Mouse (Mus musculus) neutrophil, adult 5-6 weeks (primary cell): ENCODE measurements around the gene Cd44. TPM values are rescaled to one million over a fixed set of nuclear protein-coding genes. Genes with fewer than 3 reads are reported as not detected.
A peak's percentile ranks its signal among the peaks of the same experiment; 100 is the strongest.

Source experiments
- ATAC-seq: fragments of 151-379, 151-347 bp; 2 replicates; pipeline ENCODE4 v1.8.0; 2017; ENCODE audit warnings: mild to moderate bottlenecking, moderate TSS enrichment; ENCODE audit not compliant: insufficient number of reproducible peaks, poor library complexity, low FRiP score, severe bottlenecking; ENCODE audit errors: extremely low read depth
- total RNA-seq: library from RNA; stranded (forward); fragments of 200-1000 nt; gene quantifications from 2 replicates; pipeline ENCODE4 v1.2.3, GENCODE M21; 2017

Cd44 gene
- total RNA-seq, 1 experiment from 2014 or later, result 533 TPM

DNA sequence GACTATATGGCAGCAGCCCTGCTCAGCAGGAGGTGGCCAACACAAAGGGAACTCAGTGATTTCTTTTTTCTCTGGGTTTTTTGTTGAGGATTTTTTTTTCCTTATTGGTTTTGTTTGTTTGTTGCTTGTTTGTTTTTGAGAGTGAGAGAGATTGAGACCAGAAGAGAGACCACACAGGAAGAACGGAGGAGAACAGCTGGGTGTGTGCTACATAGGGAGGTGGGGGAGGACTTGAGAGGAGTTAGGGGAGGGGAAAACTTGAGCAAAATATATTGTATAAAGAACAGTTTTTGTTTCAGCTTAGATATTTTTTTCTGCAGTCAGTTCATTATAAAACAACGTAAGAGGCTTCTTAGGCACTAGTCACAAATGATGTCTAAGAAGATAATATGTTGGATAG lies 103.3 kb downstream of the Cd44 start:
- ATAC-seq, result no peak

GRCm38 (mm10) chr2:102795034-102795433 lies 106.4 kb downstream of the Cd44 start:
- peak; percentile 93 for ATAC-seq

DNA sequence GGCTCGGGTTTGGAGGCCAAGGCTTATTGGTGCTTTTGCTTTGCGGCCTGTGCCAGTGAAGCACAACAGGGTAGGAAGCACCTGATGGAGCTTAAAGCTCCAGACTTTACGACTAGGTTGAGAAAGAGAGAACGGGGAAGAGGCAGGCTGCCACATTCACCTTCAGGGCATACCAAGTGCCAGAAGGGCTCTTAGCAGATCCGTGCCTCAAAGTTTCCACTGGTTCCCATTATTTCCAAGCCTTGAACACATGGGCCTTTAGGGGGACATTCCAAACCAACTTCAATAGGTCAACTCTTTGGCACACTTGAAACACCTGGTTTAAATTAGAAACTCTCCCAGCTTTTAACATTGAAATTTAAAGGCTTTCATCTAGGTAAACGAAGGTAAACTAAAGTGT lies 108.7 kb downstream of the Cd44 start:
- ATAC-seq, result no peak

- ATAC-seq, result no peak
These were observed 109.8 kb downstream of the Cd44 start for GRCm38 (mm10) chr2:102791641-102792040.

DNA sequence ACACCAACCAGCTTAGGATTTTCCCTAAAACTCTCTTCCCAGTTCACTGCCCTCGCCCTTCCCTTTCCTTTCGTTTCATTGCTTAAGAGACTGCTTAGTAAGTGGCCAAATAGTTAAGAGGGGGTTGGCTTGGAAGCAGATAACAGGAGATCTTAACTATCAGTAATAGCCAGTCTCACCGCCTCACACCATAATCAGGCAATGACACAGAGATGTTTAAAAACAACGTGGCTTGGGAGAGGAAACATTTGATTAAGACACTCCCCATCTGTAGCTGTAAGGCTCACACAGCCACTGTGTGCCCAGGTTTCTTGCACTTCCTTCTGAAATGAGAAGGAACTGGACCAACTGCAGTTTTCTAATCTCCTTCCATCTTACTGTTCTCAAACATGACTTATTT lies 115.8 kb downstream of the Cd44 start:
- ATAC-seq, result no peak

DNA sequence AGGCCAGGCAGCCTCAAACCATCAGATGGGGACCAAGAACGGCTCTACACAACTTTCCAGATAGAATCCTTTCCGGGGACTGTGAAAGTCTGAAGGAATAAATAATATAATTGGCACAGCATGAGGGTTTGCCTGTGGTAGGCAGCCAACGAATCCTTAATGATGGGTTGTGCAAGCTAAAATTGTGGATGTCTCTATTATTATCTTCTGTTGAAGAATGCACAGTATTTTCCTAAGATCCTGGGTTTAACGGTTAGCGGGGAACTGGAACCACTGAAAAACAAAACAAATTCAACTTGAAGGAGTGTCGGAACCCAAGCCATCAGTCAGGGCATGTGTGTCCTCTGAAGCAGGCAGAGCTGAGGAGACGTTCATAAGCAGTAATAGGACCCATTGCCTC lies 118.7 kb downstream of the Cd44 start:
- no peak for ATAC-seq

- no peak for ATAC-seq
These were observed 123.3 kb downstream of the Cd44 start for GRCm38 (mm10) chr2:102778208-102778607.

DNA sequence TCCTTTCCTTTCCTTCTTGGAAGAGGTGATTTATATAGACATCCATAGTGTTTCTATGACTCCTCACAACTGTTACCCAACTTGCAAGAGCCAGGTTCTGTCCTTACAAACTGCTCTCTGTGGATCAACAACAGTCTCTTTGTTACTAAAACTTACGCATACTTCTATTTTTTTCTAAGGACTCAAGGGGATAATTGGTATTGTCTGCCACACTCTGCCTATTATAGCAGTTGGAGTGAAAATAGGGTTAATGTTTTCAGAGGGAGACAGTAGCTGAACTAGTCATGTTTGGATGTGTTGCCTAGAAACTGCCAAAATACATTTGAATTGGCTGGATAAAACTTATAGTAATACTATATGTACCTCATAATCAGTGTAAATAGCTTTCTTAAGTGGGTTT lies 125.9 kb downstream of the Cd44 start:
- ATAC-seq, result no peak

DNA sequence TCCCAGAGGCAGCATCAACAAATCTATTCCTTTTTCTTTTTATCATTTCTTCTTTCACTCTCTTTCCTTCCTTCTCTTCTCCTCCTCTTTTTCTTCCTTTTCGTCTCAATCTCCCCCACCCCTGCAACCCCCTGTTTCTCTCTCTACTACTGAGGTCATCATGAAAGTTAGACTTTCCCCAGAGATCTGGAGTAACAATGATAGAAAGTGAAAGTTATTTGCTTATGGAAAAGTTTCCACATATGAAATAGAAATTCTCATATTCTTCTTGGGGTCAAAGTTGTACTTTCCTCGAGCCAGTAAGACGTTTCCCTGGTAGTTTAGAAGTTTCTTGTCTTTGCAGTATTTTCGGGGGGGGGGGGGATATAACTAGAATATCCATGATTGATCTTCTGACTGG lies 126.8 kb downstream of the Cd44 start:
- no peak for ATAC-seq

DNA sequence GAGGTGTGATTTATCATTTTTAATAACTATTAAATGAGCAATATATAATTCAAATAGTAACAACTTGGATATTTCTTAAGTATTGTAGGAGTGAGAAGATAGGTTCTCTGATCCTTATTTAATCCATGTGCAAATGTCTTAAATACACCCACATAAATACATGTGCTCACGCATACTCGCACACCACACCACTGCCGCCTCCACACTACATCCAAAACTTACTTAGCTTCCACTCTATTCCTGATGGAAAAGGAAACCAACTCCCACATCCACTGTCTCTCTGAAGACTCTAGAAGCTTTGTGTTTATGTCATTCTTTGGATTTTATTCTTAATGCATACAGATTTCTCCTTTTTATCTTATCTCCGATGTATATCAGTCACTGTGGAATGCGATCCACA lies 129.2 kb downstream of the Cd44 start:
- ATAC-seq, result no peak

GRCm38 (mm10) chr2:102771304-102771703 lies 130.2 kb downstream of the Cd44 start:
- ATAC-seq, result no peak

GRCm38 (mm10) chr2:102768267-102768666 lies 133.2 kb downstream of the Cd44 start:
- ATAC-seq, result no peak

- no peak for ATAC-seq
These were observed 136.7 kb downstream of the Cd44 start for GRCm38 (mm10) chr2:102764602-102765374.

GRCm38 (mm10) chr2:102763991-102764390 lies 137.5 kb downstream of the Cd44 start:
- no peak for ATAC-seq

DNA sequence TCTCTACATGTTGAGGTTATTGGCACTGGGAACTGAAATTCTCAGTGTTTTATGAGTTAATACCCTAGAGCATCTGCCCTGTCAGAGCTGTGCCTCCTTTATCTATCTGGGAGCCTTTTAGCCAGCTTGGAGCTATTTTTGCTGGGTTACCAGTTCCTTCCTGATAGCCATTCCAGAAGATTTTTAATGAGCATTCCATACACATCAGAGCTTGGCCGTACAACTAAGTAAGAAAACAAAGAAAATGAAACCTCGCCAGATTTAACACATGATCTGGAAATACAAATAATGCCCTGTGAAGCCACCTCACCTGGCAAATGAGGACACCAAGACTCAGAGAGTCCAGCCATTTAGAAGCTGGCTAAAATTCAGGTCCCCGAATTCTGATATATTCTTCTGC lies 138.3 kb downstream of the Cd44 start:
- ATAC-seq, result no peak

Other genes with a start within 250 kb of the Cd44 start
- gene Slc1a2, start 243.0 kb downstream of the Cd44 start, total RNA-seq, result 0.12 TPM in 1 of 2 replicates, not detected in the other
- gene Pdhx, start 171.8 kb upstream of the Cd44 start, total RNA-seq, result 13.6 and 16.1 TPM in 2 replicates
- gene Apip, start 172.0 kb upstream of the Cd44 start, total RNA-seq, result 8.4 and 9.5 TPM in 2 replicates